Mouse (Mus musculus) heart, embryonic 12.5 days (tissue): ENCODE measurements at regions not wholly inside any gene's neighbourhood (a gene's known extent, or its start where the extent isn't known, plus 50 kb on each side); places are given as distances from the start of the nearest gene placed in this dataset.

Experiments
- ATAC-seq: fragments of 200-750 bp; cut with Nextera tagmentation; 2 replicates; pipeline ENCODE4 v1.8.0; 2017; ENCODE audit warnings: moderate TSS enrichment, moderate library complexity; ENCODE audit not compliant: insufficient number of reproducible peaks, low FRiP score
- H3K27ac ChIP-seq: fragments of 300-500 bp; sonication (generic); 2 replicates; pipeline ENCODE4 v1.5.1; 2016; ENCODE audit warnings: mild to moderate bottlenecking, moderate library complexity; ENCODE audit not compliant: poor library complexity, severe bottlenecking
- H3K27me3 ChIP-seq: fragments of 300-500 bp; sonication (generic); replicated peaks from 2 replicates; pipeline ENCODE4 v1.6.1; 2016; ENCODE audit warnings: mild to moderate bottlenecking, moderate library complexity
- H3K36me3 ChIP-seq: fragments of 300-500 bp; sonication (generic); 2 replicates; pipeline ENCODE4 v1.6.1; 2016; ENCODE audit warnings: mild to moderate bottlenecking, moderate library complexity
- H3K4me1 ChIP-seq: fragments of 300-500 bp; sonication (generic); replicated peaks from 2 replicates; pipeline ENCODE4 v1.6.1; 2016; ENCODE audit warnings: mild to moderate bottlenecking
- H3K4me2 ChIP-seq: fragments of 300-500 bp; sonication (generic); 2 replicates; pipeline ENCODE4 v1.6.1; 2016; ENCODE audit warnings: mild to moderate bottlenecking, moderate library complexity
- H3K4me3 ChIP-seq: fragments of 300-500 bp; sonication (generic); 2 replicates; pipeline ENCODE4 v1.5.1; 2016; ENCODE audit warnings: mild to moderate bottlenecking
- H3K9ac ChIP-seq: fragments of 300-500 bp; sonication (generic); 2 replicates; pipeline ENCODE4 v1.6.1; 2016; ENCODE audit warnings: mild to moderate bottlenecking, moderate library complexity
- H3K9me3 ChIP-seq: fragments of 300-500 bp; sonication (generic); replicated peaks from 2 replicates; pipeline ENCODE4 v1.6.1; 2016; ENCODE audit warnings: mild to moderate bottlenecking, moderate library complexity
- WGBS: fragments of 180-500 bp; shearing (Covaris S2); methylation state at CpG from one replicate; pipeline ENCODE4 v1.1.7; 2016; 5-methylcytosine and 5-hydroxymethylcytosine counted together

GRCm38 (mm10) chr13:71334925-71335324 is 493.3 kb upstream of the Adamts16 start:
- H3K36me3 ChIP-seq, result no peaks in the 10 kb centered on the region
- no peak overlapping the region for H3K4me3 ChIP-seq
- H3K4me1 ChIP-seq, result 0 out of 2 replicates have a peak, but pooled peaks cover 5% of the 10 kb centered on the region
- H3K9ac ChIP-seq, result no peak overlapping the region
- H3K27ac ChIP-seq, result no peak overlapping the region
- H3K4me2 ChIP-seq, result no peak overlapping the region
- ATAC-seq, result no peak
- no peaks in the 10 kb centered on the region for H3K9me3 ChIP-seq
- no peaks in the 10 kb centered on the region for H3K27me3 ChIP-seq
- 70% methylated on average over 4 of the region's 4 CpGs for WGBS

- Histone ChIP-seq H3K4me2 (no peak overlapping the region), H3K36me3 (no peaks in the 10 kb centered on the region), H3K4me3 (no peak overlapping the region), H3K27me3 (no peaks in the 10 kb centered on the region), H3K9ac (no peak overlapping the region), H3K27ac (no peak overlapping the region), H3K4me1 (peaks cover 9% of the 10 kb centered on the region), H3K9me3 (no peaks in the 10 kb centered on the region)
- ATAC-seq, result no peak
- WGBS, result 78% methylated on average over 4 of the region's 4 CpGs
Observed at GRCm38 (mm10) chr13:71333146-71333545, 491.5 kb upstream of the Adamts16 start.

- WGBS, result 38% methylated on average over 6 of the region's 6 CpGs
- Histone ChIP-seq H3K4me3 (no peak overlapping the region), H3K9ac (no peak overlapping the region), H3K9me3 (no peaks in the 10 kb centered on the region), H3K27ac (no peak overlapping the region), H3K27me3 (no peaks in the 10 kb centered on the region), H3K4me2 (no peak overlapping the region), H3K4me1 (peaks cover 15% of the 10 kb centered on the region), H3K36me3 (no peaks in the 10 kb centered on the region)
- ATAC-seq, result no peak
Observed at GRCm38 (mm10) chr13:71330321-71330720, 488.7 kb upstream of the Adamts16 start.

- Histone ChIP-seq H3K27ac (no peak overlapping the region; the same call in 1 of the 2 replicates), H3K9me3 (no peaks in the 10 kb centered on the region), H3K4me2 (no peak overlapping the region), H3K36me3 (no peaks in the 10 kb centered on the region), H3K4me1 (peaks cover 15% of the 10 kb centered on the region), H3K4me3 (no peak overlapping the region), H3K27me3 (no peaks in the 10 kb centered on the region), H3K9ac (no peak overlapping the region)
- 0 out of 2 replicates have a peak, but pooled peaks have one; percentile 39 for ATAC-seq
- 36% methylated on average over 4 of the region's 4 CpGs for WGBS
Observed at GRCm38 (mm10) chr13:71327802-71328753, 486.5 kb upstream of the Adamts16 start.

GRCm38 (mm10) chr13:71320489-71320888 is 478.9 kb upstream of the Adamts16 start:
- Histone ChIP-seq H3K4me3 (no peak overlapping the region), H3K9me3 (no peaks in the 10 kb centered on the region), H3K9ac (no peak overlapping the region), H3K36me3 (no peaks in the 10 kb centered on the region), H3K4me2 (no peak overlapping the region), H3K27ac (no peak overlapping the region), H3K4me1 (no peaks in the 10 kb centered on the region), H3K27me3 (no peaks in the 10 kb centered on the region)
- ATAC-seq, result no peak
- 75% methylated on average over 3 of the region's 3 CpGs for WGBS

- ATAC-seq, result no peak
- H3K9ac ChIP-seq, result no peak overlapping the region
- no peaks in the 10 kb centered on the region for H3K36me3 ChIP-seq
- H3K27ac ChIP-seq, result no peak overlapping the region
- no peak overlapping the region for H3K4me3 ChIP-seq
- WGBS, result 84% methylated on average over 4 of the region's 4 CpGs
- H3K4me2 ChIP-seq, result no peak overlapping the region
- no peaks in the 10 kb centered on the region for H3K27me3 ChIP-seq
- no peaks in the 10 kb centered on the region for H3K9me3 ChIP-seq
- H3K4me1 ChIP-seq, result no peaks in the 10 kb centered on the region
Observed at GRCm38 (mm10) chr13:71303956-71304355, 462.3 kb upstream of the Adamts16 start.

- H3K27me3 ChIP-seq, result no peaks in the 10 kb centered on the region
- 0 out of 2 replicates have a peak, but pooled peaks cover 5% of the 10 kb centered on the region for H3K9me3 ChIP-seq
Observed at GRCm38 (mm10) chr13:71275991-71276390, 434.4 kb upstream of the Adamts16 start.

GRCm38 (mm10) chr13:71274139-71274538 is 432.5 kb upstream of the Adamts16 start:
- WGBS, result 68% methylated on average over 3 of the region's 3 CpGs
- H3K4me2 ChIP-seq, result no peak overlapping the region
- H3K27ac ChIP-seq, result no peak overlapping the region
- H3K4me1 ChIP-seq, result no peaks in the 10 kb centered on the region
- H3K9me3 ChIP-seq, result no peaks in the 10 kb centered on the region
- no peak for ATAC-seq
- H3K36me3 ChIP-seq, result no peaks in the 10 kb centered on the region
- no peak overlapping the region for H3K4me3 ChIP-seq
- H3K27me3 ChIP-seq, result no peaks in the 10 kb centered on the region
- no peak overlapping the region for H3K9ac ChIP-seq

More at GRCm38 (mm10) chr13:71275991-71276390, 434.4 kb upstream of the Adamts16 start:
- Histone ChIP-seq H3K4me2 (no peak overlapping the region), H3K36me3 (no peaks in the 10 kb centered on the region), H3K4me3 (no peak overlapping the region), H3K27ac (no peak overlapping the region), H3K9ac (no peak overlapping the region), H3K4me1 (no peaks in the 10 kb centered on the region)
- 58% methylated on average over 2 of the region's 2 CpGs for WGBS
- no peak for ATAC-seq

- Histone ChIP-seq H3K4me1 (no peaks in the 10 kb centered on the region), H3K9me3 (no peaks in the 10 kb centered on the region), H3K27ac (no peak overlapping the region), H3K4me2 (no peak overlapping the region), H3K27me3 (no peaks in the 10 kb centered on the region), H3K4me3 (no peak overlapping the region), H3K36me3 (no peaks in the 10 kb centered on the region), H3K9ac (no peak overlapping the region)
- ATAC-seq, result no peak
- 80% methylated on average over 5 of the region's 5 CpGs for WGBS
Observed at GRCm38 (mm10) chr13:71273485-71273884, 431.9 kb upstream of the Adamts16 start.

- H3K4me2 ChIP-seq, result no peak overlapping the region
- 71% methylated on average over 1 of the region's 1 CpGs for WGBS
- no peaks in the 10 kb centered on the region for H3K4me1 ChIP-seq
- H3K36me3 ChIP-seq, result no peaks in the 10 kb centered on the region
- H3K4me3 ChIP-seq, result no peak overlapping the region
- H3K27me3 ChIP-seq, result no peaks in the 10 kb centered on the region
- no peak overlapping the region for H3K9ac ChIP-seq
- ATAC-seq, result no peak
- no peaks in the 10 kb centered on the region for H3K9me3 ChIP-seq
- no peak overlapping the region for H3K27ac ChIP-seq
Observed at GRCm38 (mm10) chr13:71273067-71273466, 431.5 kb upstream of the Adamts16 start.

- WGBS, result 71% methylated on average over 5 of the region's 5 CpGs
- Histone ChIP-seq H3K27me3 (no peaks in the 10 kb centered on the region), H3K9ac (no peak overlapping the region), H3K4me1 (no peaks in the 10 kb centered on the region), H3K36me3 (no peaks in the 10 kb centered on the region), H3K27ac (no peak overlapping the region), H3K4me3 (no peak overlapping the region), H3K4me2 (no peak overlapping the region), H3K9me3 (no peaks in the 10 kb centered on the region)
- ATAC-seq, result no peak
Observed at GRCm38 (mm10) chr13:71272431-71272830, 430.8 kb upstream of the Adamts16 start.
